Mouse (Mus musculus) lung, embryonic 16.5 days (tissue): ENCODE data around the gene Ptprn. TPM values are rescaled to one million over a fixed set of nuclear protein-coding genes. Genes with fewer than 3 reads are reported as not detected.

ENCODE experiments used
- ATAC-seq: fragments of 200-750 bp; cut with Nextera tagmentation; 2 replicates; pipeline ENCODE4 v1.8.0; 2017; ENCODE audit warnings: low read depth, mild to moderate bottlenecking, moderate library complexity
- H3K27ac ChIP-seq: fragments of 300-500 bp; sonication (generic); 2 replicates; pipeline ENCODE4 v1.5.1; 2014; ENCODE audit warnings: mild to moderate bottlenecking, control low read depth, low read length
- H3K27me3 ChIP-seq: fragments of 300-500 bp; sonication (generic); 2 replicates; pipeline ENCODE4 v1.6.1; 2014; ENCODE audit warnings: low read depth, low read length, mixed read lengths; ENCODE audit not compliant: control insufficient read depth, insufficient read depth
- H3K36me3 ChIP-seq: fragments of 300-500 bp; sonication (generic); 2 replicates; pipeline ENCODE4 v1.6.1; 2014; ENCODE audit warnings: low read length; ENCODE audit not compliant: control insufficient read depth, insufficient read depth
- H3K4me1 ChIP-seq: fragments of 300-500 bp; sonication (generic); replicated peaks from 2 replicates; pipeline ENCODE4 v1.6.1; 2014; ENCODE audit warnings: low read length, mixed read lengths; ENCODE audit not compliant: control insufficient read depth, insufficient read depth
- H3K4me2 ChIP-seq: fragments of 300-500 bp; sonication (generic); 2 replicates; pipeline ENCODE4 v1.6.1; 2014; ENCODE audit warnings: low read depth, low read length, control low read depth
- H3K4me3 ChIP-seq: fragments of 300-500 bp; sonication (generic); 2 replicates; pipeline ENCODE4 v1.5.1; 2014; ENCODE audit warnings: mild to moderate bottlenecking, low read length, control low read depth
- H3K9ac ChIP-seq: fragments of 300-500 bp; sonication (generic); 2 replicates; pipeline ENCODE4 v1.6.1; 2014; ENCODE audit warnings: low read length, control low read depth
- H3K9me3 ChIP-seq: fragments of 300-500 bp; sonication (generic); 2 replicates; pipeline ENCODE4 v1.6.1; 2016; ENCODE audit warnings: low read length; ENCODE audit not compliant: control insufficient read depth
- WGBS: fragments of 180-500 bp; shearing (Covaris S2); extraction: QIAGEN DNeasy Blood & Tissue Kit; methylation state at CpG from one replicate; pipeline ENCODE4 v1.1.7; 2014; 5-methylcytosine and 5-hydroxymethylcytosine counted together
- polyA plus RNA-seq: library from polyadenylated mRNA; unstranded; fragments of >200 nt; fragmentation: Nextera tagmentation; extraction: Ambion mirVana; gene quantifications from 2 replicates; pipeline ENCODE4 v1.2.1, GENCODE M21; 2015

Ptprn gene
- polyA plus RNA-seq, 1 experiment from 2014 or later, result 0.63 TPM

DNA sequence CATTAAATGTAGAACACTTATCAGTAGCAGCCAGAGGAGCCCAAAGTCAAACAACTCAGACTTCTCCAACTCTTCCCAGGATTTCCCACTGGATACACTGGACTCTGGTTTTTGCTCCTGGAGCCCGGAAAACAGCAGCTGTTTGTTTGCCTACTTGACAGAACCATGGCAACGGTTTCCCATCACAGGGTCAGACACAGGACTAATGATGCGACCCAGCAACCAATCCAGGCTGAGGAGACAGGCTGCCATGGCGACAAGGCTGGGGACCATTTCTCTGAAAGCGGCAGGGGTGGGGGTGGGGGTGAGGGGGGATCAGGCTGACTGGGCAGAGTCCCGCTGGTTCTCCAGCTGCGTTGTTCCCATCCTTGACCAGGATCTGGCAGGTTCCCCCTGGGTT, 25.1 kb upstream of the Ptprn start:
- no peaks in the 10 kb centered on the region for H3K4me1 ChIP-seq
- WGBS, result under 1% methylated on average over 7 of the region's 7 CpGs
- no peaks in the 10 kb centered on the region for H3K27me3 ChIP-seq
- H3K4me2 ChIP-seq, result no peak overlapping the region
- no peak for ATAC-seq
- H3K36me3 ChIP-seq, result no peaks in the 10 kb centered on the region
- no peak overlapping the region for H3K9ac ChIP-seq
- no peak overlapping the region for H3K4me3 ChIP-seq
- H3K27ac ChIP-seq, result no peak overlapping the region
- H3K9me3 ChIP-seq, result no peaks in the 10 kb centered on the region

DNA sequence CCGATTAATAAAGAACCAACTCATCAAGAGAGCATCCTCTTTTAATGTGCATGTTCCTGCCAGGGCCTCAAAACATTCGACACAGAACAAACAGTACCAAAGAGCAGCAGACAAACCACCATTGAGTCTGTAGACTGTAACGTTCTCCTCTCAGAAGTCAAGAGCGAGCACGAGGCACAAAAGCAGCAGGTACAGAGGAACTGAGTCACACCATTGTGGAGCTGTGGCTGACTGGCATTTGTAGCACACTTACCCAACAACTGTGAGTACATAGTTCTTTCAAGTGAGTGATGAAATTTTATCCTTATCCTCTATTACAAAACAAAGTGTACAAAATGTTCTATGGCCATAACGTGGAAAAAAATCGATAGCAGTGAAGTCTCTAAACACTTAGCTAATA, 20.6 kb upstream of the Ptprn start:
- 77% methylated on average over 7 of the region's 7 CpGs for WGBS
- no peaks in the 10 kb centered on the region for H3K27me3 ChIP-seq
- no peaks in the 10 kb centered on the region for H3K9me3 ChIP-seq
- H3K4me1 ChIP-seq, result no peaks in the 10 kb centered on the region
- H3K4me3 ChIP-seq, result no peak overlapping the region
- H3K4me2 ChIP-seq, result no peak overlapping the region
- H3K9ac ChIP-seq, result no peak overlapping the region
- no peaks in the 10 kb centered on the region for H3K36me3 ChIP-seq
- no peak overlapping the region for H3K27ac ChIP-seq
- no peak for ATAC-seq

DNA sequence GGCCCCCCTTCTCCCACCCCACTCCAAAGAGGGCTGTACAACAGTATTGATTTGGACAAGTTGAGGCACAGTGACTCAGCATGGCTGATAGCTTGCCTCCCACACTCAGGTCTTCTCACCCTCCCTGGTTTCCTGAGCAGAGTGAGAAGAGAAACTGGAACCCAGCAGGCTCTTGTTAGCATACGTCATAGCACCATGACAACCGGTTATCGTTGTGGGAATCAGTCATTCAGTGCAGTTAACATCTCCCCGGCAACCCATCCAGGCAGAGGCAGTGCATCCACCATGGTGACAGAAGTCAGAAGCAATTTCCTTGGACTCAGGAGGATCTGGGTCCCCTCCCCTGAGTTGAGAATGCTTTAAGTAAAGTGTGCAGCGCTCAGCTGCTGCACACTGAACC, 18.7 kb upstream of the Ptprn start:
- peaks cover 5% of the 10 kb centered on the region for H3K27me3 ChIP-seq
- no peak overlapping the region for H3K4me3 ChIP-seq
- no peaks in the 10 kb centered on the region for H3K36me3 ChIP-seq
- ATAC-seq, result no peak
- H3K27ac ChIP-seq, result no peak overlapping the region
- no peaks in the 10 kb centered on the region for H3K4me1 ChIP-seq
- no peak overlapping the region for H3K9ac ChIP-seq
- no peak overlapping the region for H3K4me2 ChIP-seq
- H3K9me3 ChIP-seq, result no peaks in the 10 kb centered on the region
- WGBS, result 69% methylated on average over 5 of the region's 5 CpGs

DNA sequence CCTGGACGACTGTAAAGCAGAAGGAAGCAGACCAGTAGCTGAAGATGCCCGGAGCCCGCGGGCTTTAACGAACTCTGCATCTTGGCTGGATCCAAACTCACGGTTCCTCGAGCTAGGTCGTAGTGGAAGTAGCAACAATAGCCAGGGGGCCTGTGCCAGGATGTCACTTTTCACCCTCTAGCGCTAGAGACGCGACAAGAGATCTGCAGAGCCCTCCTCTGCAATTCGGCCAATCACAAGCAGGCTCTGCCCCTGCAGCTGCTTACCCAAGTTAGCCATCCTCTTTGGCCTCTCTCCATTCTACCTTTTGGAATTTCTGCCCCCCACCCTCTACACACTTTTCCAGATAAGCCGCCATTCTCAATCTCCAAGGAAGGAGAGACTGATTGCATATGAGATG, 13.9 kb upstream of the Ptprn start, which contains the start of gene Resp18:
TSS of gene Resp18 (minus strand) at position 188 of the 400 bp plus-strand sequence.
- H3K27ac ChIP-seq, result no peak within 1 kb of the TSS
- ATAC-seq, result no peak
- H3K36me3 ChIP-seq, result no peaks in the 10 kb centered on the region
- no peak within 1 kb of the TSS for H3K4me3 ChIP-seq
- 7% methylated on average over 13 of the region's 13 CpGs for WGBS
- no peaks in the 10 kb centered on the region for H3K9me3 ChIP-seq
- no peak within 1 kb of the TSS for H3K9ac ChIP-seq
- no peaks in the 10 kb centered on the region for H3K4me1 ChIP-seq
- no peak within 1 kb of the TSS for H3K4me2 ChIP-seq
- peaks cover 12% of the 10 kb centered on the region for H3K27me3 ChIP-seq

DNA sequence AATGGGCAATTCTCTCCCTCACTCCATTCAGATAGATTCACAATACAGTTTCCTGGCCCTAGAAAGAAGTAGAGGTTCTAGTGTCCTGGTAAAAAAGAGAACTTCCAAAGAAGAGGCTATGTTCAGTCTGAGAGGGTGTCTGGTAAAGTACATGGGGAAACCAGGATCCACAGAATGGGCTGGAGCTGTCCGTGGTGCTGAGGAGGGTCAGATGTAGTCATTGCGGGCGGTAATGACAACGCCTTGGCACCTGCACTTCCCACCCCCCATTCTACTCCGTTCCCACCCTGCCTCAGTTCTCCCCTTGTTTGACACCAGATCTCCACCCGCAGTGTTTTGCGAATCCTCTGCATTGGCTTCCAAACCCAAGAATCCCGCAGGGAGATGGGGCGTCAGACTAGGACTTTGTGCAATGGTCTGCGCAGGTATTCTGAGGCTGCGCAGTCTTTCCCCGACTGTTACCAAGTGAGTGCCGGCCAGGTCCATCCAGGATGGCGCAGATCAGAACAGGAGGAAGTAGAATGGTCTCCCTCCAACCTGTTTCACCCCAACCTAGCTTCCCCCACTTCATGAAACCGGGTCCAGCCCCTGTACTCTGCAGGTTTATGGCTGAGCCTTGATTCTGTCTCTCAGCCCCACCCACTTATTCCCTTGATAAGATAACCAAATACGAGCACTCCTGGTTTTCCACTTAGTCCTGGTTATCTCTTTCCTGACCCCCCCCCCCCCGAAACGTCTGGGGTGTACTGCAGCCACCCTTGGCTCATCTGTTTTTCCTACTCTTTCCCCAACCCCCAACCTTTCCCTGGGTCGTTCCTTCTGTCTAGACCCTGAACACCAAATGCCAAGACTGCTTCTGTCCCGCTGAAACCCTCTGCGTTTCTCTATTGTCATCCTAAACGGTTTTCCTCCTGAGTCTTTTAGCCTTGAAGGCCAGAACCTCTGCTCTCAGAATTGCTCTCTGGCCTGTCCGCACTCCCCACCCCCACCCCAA, 13.2 kb upstream of the Ptprn start:
- no peak overlapping the region for H3K9ac ChIP-seq
- H3K4me3 ChIP-seq, result no peak overlapping the region
- ATAC-seq, result 0 out of 2 replicates have a peak, but pooled peaks have one; percentile 23
- no peaks in the 10 kb centered on the region for H3K4me1 ChIP-seq
- H3K9me3 ChIP-seq, result no peaks in the 10 kb centered on the region
- no peaks in the 10 kb centered on the region for H3K36me3 ChIP-seq
- no peak overlapping the region for H3K27ac ChIP-seq
- 7% methylated on average over 23 of the region's 23 CpGs for WGBS
- H3K4me2 ChIP-seq, result no peak overlapping the region
- H3K27me3 ChIP-seq, result peaks cover 12% of the 10 kb centered on the region

DNA sequence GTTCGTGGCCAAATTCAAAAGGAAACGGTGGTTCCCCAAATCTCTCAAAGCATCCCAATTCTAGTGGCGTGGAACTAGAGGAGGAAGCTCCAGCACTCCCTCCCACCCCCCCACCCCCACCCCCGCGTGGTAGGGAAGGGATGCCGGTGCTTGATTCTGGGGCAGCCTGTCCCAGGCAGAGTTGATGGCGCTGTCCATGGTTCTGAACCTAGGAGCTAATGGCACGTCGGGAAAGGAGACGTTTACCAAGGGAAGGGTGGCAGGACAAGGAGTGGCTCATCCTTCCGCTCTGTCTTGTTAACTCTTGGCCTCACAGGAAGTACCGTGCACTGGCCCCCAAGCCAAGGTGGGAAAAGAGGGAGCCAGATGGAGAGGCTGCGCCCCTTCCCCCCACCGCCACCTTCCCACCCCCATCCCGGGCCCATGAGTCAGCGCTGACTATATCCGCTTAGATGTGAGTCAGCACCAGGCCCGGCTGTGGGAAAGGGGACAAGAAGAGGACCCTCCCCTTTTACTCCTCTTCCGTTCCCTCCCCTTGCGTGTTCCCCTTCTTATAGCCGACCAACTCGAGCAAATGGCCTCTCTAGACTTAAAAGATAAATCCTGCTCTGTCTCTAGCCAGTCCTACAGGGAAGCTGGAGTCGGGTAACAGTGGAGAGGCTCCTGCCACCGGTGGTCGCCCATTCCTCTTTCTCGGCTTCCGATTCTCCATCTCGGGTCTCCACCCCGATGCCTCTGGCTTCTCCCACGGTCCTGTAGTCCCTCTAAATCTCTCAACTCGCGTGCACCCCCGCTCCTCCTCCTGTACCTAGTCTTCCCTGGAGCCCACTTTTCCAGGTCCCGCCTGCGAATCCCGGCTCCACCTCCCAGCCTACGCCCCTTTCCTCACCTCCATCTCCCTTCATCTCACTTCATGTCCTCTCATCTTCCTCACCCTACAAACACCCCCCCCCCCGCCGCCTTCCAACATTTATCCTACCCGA, 1.0 kb downstream of the Ptprn start:
- ATAC-seq, result peak; percentile 36; the same call in 1 of the 2 replicates
- Histone ChIP-seq H3K36me3 (no peaks in the 10 kb centered on the region), H3K9me3 (no peaks in the 10 kb centered on the region), H3K27ac (no peak overlapping the region), H3K4me1 (0 out of 2 replicates have a peak, but pooled peaks cover 2% of the 10 kb centered on the region), H3K4me2 (no peak overlapping the region), H3K27me3 (peaks cover 23% of the 10 kb centered on the region), H3K4me3 (no peak overlapping the region), H3K9ac (no peak overlapping the region)
- WGBS, result 1% methylated on average over 40 of the region's 40 CpGs

DNA sequence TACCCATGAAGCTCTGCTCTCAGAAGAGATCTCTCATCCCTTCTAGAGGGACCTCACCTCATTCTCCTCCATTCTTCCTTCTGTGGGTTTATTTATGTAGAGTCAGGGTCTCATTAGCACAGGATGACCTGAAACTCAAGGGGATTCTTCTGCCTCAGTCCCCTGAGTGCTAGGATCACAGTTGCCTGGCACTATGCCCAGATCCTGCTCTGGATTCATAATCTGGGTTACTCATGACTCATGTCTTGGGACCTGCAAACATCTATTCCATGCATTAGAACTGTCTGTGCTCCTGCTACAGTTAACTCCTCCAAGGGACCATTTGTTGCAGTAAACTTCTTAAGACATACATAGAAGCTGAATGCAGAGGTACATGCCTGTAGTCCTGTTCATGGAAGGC, 3.0 kb downstream of the Ptprn start:
- Histone ChIP-seq H3K27ac (no peak overlapping the region), H3K4me2 (no peak overlapping the region), H3K4me3 (no peak overlapping the region), H3K27me3 (peaks cover 23% of the 10 kb centered on the region), H3K4me1 (0 out of 2 replicates have a peak, but pooled peaks cover 2% of the 10 kb centered on the region), H3K9ac (no peak overlapping the region), H3K36me3 (no peaks in the 10 kb centered on the region), H3K9me3 (no peaks in the 10 kb centered on the region)
- no peak for ATAC-seq

DNA sequence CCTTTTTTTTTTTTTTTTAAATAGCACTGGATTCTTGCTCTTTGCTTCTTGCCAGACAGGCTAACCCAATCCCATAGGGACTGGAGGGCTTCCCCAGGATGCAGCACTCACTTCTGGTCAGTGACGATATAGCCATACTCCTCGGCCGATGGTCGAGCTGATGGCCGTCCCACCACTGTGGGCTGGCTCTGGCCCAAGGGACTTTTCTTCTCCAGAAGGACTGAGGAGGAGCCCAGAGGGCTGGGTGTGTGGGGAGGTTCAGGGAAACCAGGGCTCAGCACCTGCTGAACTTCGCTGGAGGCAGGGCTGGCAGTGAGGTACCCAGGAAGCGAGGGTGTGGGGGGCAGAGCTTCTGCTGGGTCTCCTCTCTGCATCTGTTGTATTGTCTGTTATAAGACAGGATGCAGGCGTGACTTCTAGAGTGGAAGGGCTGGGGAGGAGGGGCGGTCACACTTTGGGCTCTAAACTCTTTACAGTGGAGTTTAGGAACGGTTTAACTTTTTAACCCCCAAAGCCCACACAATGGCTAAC, 8.7 kb downstream of the Ptprn start:
- Histone ChIP-seq H3K27ac (no peak overlapping the region), H3K9ac (no peak overlapping the region), H3K4me2 (no peak overlapping the region), H3K9me3 (no peaks in the 10 kb centered on the region), H3K4me3 (no peak overlapping the region), H3K27me3 (no peaks in the 10 kb centered on the region), H3K36me3 (no peaks in the 10 kb centered on the region), H3K4me1 (0 out of 2 replicates have a peak, but pooled peaks cover 2% of the 10 kb centered on the region)
- WGBS, result 46% methylated on average over 10 of the region's 10 CpGs
- ATAC-seq, result no peak
